Mouse (Mus musculus): ENCODE data around the gene Gm7945. TPM values are rescaled to one million over a fixed set of nuclear protein-coding genes. Genes with fewer than 3 reads are reported as not detected.
"Not testable (repeated sequence)": the region's sequence is repeated elsewhere in the genome, so short reads cannot be mapped to it uniquely, and the experiment has no call there.

Gene Gm7945
- not detected for polyA plus RNA-seq (2017; shearing (Covaris generic))

- ATAC-seq = not testable (repeated sequence)
These were observed at the start of gene Gm7945 for GRCm38 (mm10) chr14:41386279-41386678. TSS of gene Gm7945 (minus strand) at chr14:41386379.

DNA sequence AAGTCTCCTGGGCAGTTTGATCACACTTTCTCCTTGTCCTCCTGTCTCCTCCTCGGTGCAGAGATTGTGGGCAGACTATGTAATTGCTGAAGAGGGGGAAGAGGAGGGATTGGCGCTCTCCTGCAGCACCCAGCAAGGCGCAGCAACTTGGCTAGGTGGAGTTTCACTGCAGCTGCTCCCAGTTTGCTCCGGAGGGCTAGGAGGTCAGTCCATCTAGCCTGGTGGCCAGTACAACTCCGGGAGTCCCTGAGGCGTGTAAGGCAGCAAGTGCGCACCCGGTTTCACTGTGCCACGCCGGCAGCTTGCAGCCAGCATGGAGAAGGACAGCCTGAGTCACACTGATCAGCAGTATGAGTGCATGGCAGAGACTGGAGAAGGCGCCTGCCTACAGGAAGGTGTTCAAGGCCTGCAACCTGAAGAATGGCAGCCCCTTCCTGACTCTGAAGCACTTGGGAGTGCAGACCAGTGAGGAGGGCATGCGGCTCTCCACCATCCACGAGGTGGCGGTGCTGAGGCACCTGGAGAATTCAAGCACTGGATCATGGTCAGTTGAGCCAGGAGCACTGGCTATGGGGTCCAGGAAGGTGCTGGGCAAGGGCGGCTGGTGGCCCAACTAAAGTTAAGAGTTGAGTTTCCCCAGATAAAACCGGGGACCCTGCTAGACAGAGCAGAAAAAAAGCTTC, 39.4 kb upstream of the Gm7945 start:
- ATAC-seq = not testable (repeated sequence)

DNA sequence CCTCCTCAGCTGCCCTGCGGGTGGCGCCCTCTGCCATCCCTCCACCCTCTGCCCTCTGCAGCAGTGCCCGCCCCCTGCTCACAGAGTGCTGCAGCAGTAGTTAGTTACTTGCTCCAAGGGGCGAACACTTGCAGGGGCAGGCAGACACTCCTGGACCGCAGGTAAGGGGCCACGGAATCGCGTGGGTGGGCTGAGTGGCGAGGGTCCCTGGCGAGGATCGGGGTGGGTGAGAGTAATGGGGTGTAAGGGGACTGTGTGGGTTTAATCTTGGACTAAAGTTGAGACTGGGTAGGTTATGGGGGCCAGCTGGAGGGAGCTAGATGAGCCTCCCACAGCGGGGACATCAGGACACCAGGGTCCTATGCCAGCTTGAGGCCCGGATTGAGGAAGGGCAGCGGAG, 38.5 kb upstream of the Gm7945 start:
- not testable (repeated sequence) for ATAC-seq

- not testable (repeated sequence) for ATAC-seq
These were observed 22.0 kb upstream of the Gm7945 start, which contains the start of gene Gm6482 for GRCm38 (mm10) chr14:41408181-41408580. TSS of gene Gm6482 (minus strand) at chr14:41408281.

GRCm38 (mm10) chr14:41348309-41348708, 37.9 kb downstream of the Gm7945 start, which contains the start of gene Gm5798:
TSS of gene Gm5798 (plus strand) at chr14:41348609.
- not testable (repeated sequence) for ATAC-seq

Other genes with a start within 250 kb of the Gm7945 start
- gene Mbl1, start 234.9 kb downstream of the Gm7945 start, polyA plus RNA-seq (2017; shearing (Covaris generic)) = not detected
- not detected for gene Sftpd, start 201.2 kb downstream of the Gm7945 start, polyA plus RNA-seq (2017; shearing (Covaris generic))
- gene Gm2832, start 107.6 kb downstream of the Gm7945 start, polyA plus RNA-seq (2017; shearing (Covaris generic)) = not detected
- not detected for gene Gm5798, start 37.8 kb downstream of the Gm7945 start, polyA plus RNA-seq (2017; shearing (Covaris generic))
- not detected for gene Gm6482, start 21.9 kb upstream of the Gm7945 start, polyA plus RNA-seq (2017; shearing (Covaris generic))
- gene Gm7954, start 67.1 kb upstream of the Gm7945 start, polyA plus RNA-seq (2017; shearing (Covaris generic)) = not detected
- not detected for gene Gm3486, start 103.1 kb upstream of the Gm7945 start, polyA plus RNA-seq (2017; shearing (Covaris generic))
- not detected for gene Gm7970, start 169.2 kb upstream of the Gm7945 start, polyA plus RNA-seq (2017; shearing (Covaris generic))
- not detected for gene 1700049E17Rik2, start 186.8 kb upstream of the Gm7945 start, polyA plus RNA-seq (2017; shearing (Covaris generic))
- not detected for gene Gm3072, start 238.2 kb upstream of the Gm7945 start, polyA plus RNA-seq (2017; shearing (Covaris generic))